8 mouse cellular contexts compared by ENCODE assay signal in genomic region chr7:84150361-84151000, GRCm38 (mm10). TPM values are rescaled to one million over a fixed set of nuclear protein-coding genes. Genes with fewer than 3 reads are reported as not detected.
DNase-seq lines count a peak whose midpoint lies in the region; ATAC-seq and TF ChIP-seq lines count a peak whose summit lies in the region.

No protein-coding gene starts in this region.

- H3K4me1 ChIP-seq in kidney, adult 2 months (ENCODE audit: control insufficient read depth, insufficient read depth, low read length): peaks cover 28% of the 10 kb centered on the region; the same call in 1 of the 2 replicates
- peaks cover 16% of the 10 kb centered on the region; the same call in 1 of the 2 replicates for H3K4me1 ChIP-seq in brown adipose tissue, adult 24 weeks (ENCODE audit: control insufficient read depth, insufficient read depth, insufficient read length, low read length)
- peaks cover 15% of the 10 kb centered on the region for H3K4me1 ChIP-seq in hindbrain, postnatal 0 days (ENCODE audit: insufficient read depth, low read length)
- H3K4me1 ChIP-seq in midbrain, embryonic 13.5 days (replicated peaks): peaks cover 59% of the 10 kb centered on the region

- peak overlapping the region; percentile 87 for H3K9ac ChIP-seq in hindbrain, postnatal 0 days (replicated peaks; ENCODE audit: low read length)
- peak overlapping the region; percentile 96 for H3K9ac ChIP-seq in midbrain, embryonic 13.5 days (replicated peaks)

- no peak for TF ChIP-seq POLR2A in kidney, adult 2 months (IDR thresholded peaks at IDR 0.05; ENCODE audit: low read depth, low read length)

- peak; percentile 75 for DNase-seq in kidney, adult 2 months
- DNase-seq in kidney, adult 11 months: no peak
- no peak for DNase-seq in hindbrain, postnatal 0 days (ENCODE audit: low spot score)
- no peak for DNase-seq in urinary bladder, postnatal 10 days (ENCODE audit: low spot score)
- DNase-seq in thymus, postnatal 4 days: no peak
- no peak for DNase-seq in cerebellum, postnatal 4 days (ENCODE audit: low spot score in 2 of 2)

- no peaks in the 10 kb centered on the region; the same call in 1 of the 2 replicates for H3K36me3 ChIP-seq in kidney, adult 2 months (ENCODE audit: control insufficient read depth, insufficient read depth, low read length)
- no peaks in the 10 kb centered on the region for H3K36me3 ChIP-seq in hindbrain, postnatal 0 days (ENCODE audit: insufficient read depth, low read length)
- no peaks in the 10 kb centered on the region for H3K36me3 ChIP-seq in midbrain, embryonic 13.5 days

- no peaks in the 10 kb centered on the region for H3K9me3 ChIP-seq in hindbrain, postnatal 0 days (ENCODE audit: low read length)
- H3K9me3 ChIP-seq in midbrain, embryonic 13.5 days: no peaks in the 10 kb centered on the region

- H3K27ac ChIP-seq in kidney, adult 2 months (ENCODE audit: insufficient read depth, low read depth, low read length): peak overlapping the region; percentile 90
- H3K27ac ChIP-seq in brown adipose tissue, adult 24 weeks (replicated peaks; ENCODE audit: low read depth, low read length): peak overlapping the region; percentile 95
- H3K27ac ChIP-seq in hindbrain, postnatal 0 days: peak overlapping the region; percentile 95; the same call in 1 of the 2 replicates
- no peak overlapping the region for H3K27ac ChIP-seq in midbrain, embryonic 13.5 days

- H3K4me3 ChIP-seq in kidney, adult 2 months (ENCODE audit: insufficient read depth, low read depth, low read length): peak overlapping the region; percentile 86
- peak overlapping the region; percentile 76 for H3K4me3 ChIP-seq in brown adipose tissue, adult 24 weeks (ENCODE audit: insufficient read depth, low read depth, low read length)
- peak overlapping the region; percentile 92 for H3K4me3 ChIP-seq in hindbrain, postnatal 0 days (ENCODE audit: low read length)
- H3K4me3 ChIP-seq in midbrain, embryonic 13.5 days (replicated peaks): peak overlapping the region; percentile 94

- 13% methylated on average over 13 of the region's 13 CpGs for WGBS in kidney, adult 2 months
- WGBS in hindbrain, postnatal 0 days: 6% methylated on average over 13 of the region's 13 CpGs
- 10% methylated on average over 13 of the region's 13 CpGs for WGBS in midbrain, embryonic 13.5 days

- no peaks in the 10 kb centered on the region for H3K27me3 ChIP-seq in kidney, adult 2 months (replicated peaks; ENCODE audit: control insufficient read depth, insufficient read depth, low read length)
- no peaks in the 10 kb centered on the region for H3K27me3 ChIP-seq in hindbrain, postnatal 0 days (ENCODE audit: insufficient read depth, low read length)
- H3K27me3 ChIP-seq in midbrain, embryonic 13.5 days: no peaks in the 10 kb centered on the region

- no peak for TF ChIP-seq CTCF in kidney, adult 2 months (conservative IDR thresholded peaks at IDR 0.05; ENCODE audit: insufficient read depth, insufficient read length, low read depth, low read length)
- no peak for TF ChIP-seq CTCF in hindbrain, postnatal 0 days (IDR thresholded peaks at IDR 0.05; ENCODE audit: low read depth)

- H3K4me2 ChIP-seq in hindbrain, postnatal 0 days (ENCODE audit: low read depth, low read length): peak overlapping the region; percentile 88
- H3K4me2 ChIP-seq in midbrain, embryonic 13.5 days (replicated peaks): peak overlapping the region; percentile 98

- no peak for ATAC-seq in hindbrain, postnatal 0 days
- ATAC-seq in midbrain, embryonic 13.5 days: no peak

RNA-seq across cellular contexts. Expression of gene Abhd17c, which starts 1.2 kb away (rescaled TPM):
- 151 and 179 TPM in 2 replicates for polyA plus RNA-seq in kidney, adult 2 months (2012; rRNA removed)
- polyA plus RNA-seq in brown adipose tissue, adult 24 weeks (2012; ENCODE audit: insufficient read depth, insufficient read length, missing spikeins): 32.5 and 44.2 TPM in 2 replicates
- total RNA-seq in hindbrain, postnatal 0 days (2014; rRNA removed): 88.7 and 89.7 TPM in 2 replicates
- polyA plus RNA-seq in hindbrain, postnatal 0 days (2015; fragmentation: Nextera tagmentation; extraction: Ambion mirVana): 62.6 and 67.4 TPM in 2 replicates
- 15.5 and 22.9 TPM in 2 replicates for polyA plus RNA-seq in midbrain, embryonic 13.5 days (2015; fragmentation: Nextera tagmentation; extraction: Ambion mirVana)
